Mouse (Mus musculus) heart, adult 2 months (tissue): ENCODE data around the gene Fntb.

Experiments
- CTCF ChIP-seq: fragments of 200-600 bp; IDR thresholded peaks from 2 replicates; pipeline ENCODE4 v1.8.1; 2022; ENCODE audit warnings: antibody characterized with exemption, mild to moderate bottlenecking, moderate library complexity
- EP300 ChIP-seq: fragments of 200-500 bp; IDR thresholded peaks from 2 replicates; pipeline ENCODE4 v1.6.1; 2011; ENCODE audit warnings: low read depth, low read length, control low read depth; ENCODE audit not compliant: insufficient read depth
- POLR2A ChIP-seq: fragments of 200-500 bp; IDR thresholded peaks from 2 replicates; pipeline ENCODE4 v1.6.1; 2011; ENCODE audit warnings: mild to moderate bottlenecking, low read depth, low read length, control low read depth; ENCODE audit not compliant: insufficient read depth

DNA sequence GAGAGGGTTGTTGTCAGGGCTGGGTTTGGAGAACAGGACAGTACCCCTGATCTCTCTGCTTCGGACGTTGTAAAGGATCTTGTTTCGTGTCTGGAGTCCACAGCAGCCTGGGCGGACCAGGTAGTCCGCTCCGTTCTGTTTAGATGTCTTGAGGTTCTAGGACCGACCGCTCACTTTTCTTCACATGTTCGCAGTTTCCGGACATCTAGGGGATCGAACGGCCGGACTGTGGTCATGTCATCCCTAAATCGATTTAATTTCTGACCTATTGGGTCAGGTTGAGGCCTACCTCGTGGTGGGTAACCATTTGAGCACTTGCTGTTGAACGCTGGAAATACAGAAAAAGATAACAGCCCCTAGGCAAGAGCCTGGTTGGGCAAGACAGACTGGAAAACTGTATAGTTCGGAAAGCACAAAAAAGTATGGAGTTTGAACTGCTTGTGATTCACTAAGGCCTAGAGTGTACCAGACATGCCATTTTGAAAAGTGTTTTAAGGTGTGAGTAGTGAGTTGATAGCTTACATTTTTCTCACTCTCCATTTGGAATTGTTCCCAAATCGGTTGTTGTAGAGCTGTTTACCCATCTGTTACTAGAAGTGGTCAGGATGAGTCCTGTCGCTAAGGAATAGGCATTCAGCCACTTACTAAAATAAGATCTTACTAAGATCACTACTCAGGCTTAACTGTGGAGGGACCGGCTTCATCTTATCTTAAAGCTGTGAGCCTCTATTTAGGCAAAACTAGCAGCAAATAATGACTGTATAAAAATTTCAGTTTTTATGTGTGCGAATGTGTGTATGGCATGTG is 72.7 kb downstream of the Fntb start:
- TF ChIP-seq CTCF (no peak), EP300 (no peak), POLR2A (no peak)
